Mouse (Mus musculus) layer of hippocampus, adult 11-12 months (tissue): ENCODE measurements around the gene Cpm.

Experiments
- DNase-seq: peaks from one replicate; pipeline ENCODE4 v3.0.0; 2022; ENCODE audit warnings: low spot score

The Cpm gene

GRCm38 (mm10) chr10:117676036-117676643 is 46.8 kb downstream of the Cpm start:
- no peak for DNase-seq

- peak; percentile 56 for DNase-seq
Measured at GRCm38 (mm10) chr10:117676644-117677313, 47.5 kb downstream of the Cpm start.

- no peak for DNase-seq
Measured at GRCm38 (mm10) chr10:117677494-117678236, 48.4 kb downstream of the Cpm start.

- DNase-seq: no peak
Measured at GRCm38 (mm10) chr10:117678357-117678756, 49.1 kb downstream of the Cpm start.

- DNase-seq: no peak
Measured at GRCm38 (mm10) chr10:117679029-117679686, 49.9 kb downstream of the Cpm start.

DNA sequence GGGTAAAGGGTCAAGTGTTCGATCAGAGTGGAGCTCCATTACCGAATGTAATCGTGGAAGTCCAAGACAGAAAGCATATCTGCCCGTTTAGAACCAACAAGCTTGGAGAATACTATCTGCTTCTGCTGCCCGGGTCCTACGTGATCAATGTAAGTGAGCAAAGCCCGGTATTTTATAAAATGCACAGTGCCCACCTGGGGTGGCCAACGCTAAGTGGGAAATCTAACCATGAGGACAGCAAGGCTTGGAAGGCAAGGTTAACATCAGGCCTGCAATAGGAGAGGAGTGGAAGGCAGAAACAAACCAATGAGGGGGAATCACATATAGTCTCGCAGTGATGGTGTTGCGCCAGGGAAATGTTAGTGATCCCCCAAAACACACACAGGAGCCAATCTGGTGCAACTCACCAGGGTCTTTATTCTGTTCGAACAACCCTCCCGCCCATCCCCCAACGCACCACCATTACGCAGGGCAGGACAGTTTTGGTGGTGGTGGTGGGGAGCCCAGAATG is 50.7 kb downstream of the Cpm start:
- DNase-seq: no peak

- no peak for DNase-seq
Measured at GRCm38 (mm10) chr10:117680868-117681513, 51.7 kb downstream of the Cpm start.

DNA sequence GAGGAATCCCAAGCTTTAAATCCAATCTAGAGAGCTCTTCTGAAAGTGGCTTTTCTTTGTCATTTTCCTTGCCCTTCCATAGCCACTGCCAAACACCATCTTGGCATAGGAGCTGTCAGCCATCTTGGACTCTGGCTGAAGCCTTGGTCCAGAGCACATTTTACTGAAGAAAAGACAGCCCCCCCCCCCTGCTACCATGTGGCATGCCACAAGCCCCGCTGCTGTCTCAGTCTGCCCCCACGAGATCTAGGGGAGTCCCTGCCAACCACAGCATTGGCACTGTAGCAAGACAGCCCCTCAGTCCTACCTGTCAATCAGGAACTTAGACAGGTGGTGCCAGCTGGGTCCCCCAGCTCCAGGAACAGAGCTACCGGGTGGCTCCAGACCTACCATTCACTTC is 52.2 kb downstream of the Cpm start:
- no peak for DNase-seq

DNA sequence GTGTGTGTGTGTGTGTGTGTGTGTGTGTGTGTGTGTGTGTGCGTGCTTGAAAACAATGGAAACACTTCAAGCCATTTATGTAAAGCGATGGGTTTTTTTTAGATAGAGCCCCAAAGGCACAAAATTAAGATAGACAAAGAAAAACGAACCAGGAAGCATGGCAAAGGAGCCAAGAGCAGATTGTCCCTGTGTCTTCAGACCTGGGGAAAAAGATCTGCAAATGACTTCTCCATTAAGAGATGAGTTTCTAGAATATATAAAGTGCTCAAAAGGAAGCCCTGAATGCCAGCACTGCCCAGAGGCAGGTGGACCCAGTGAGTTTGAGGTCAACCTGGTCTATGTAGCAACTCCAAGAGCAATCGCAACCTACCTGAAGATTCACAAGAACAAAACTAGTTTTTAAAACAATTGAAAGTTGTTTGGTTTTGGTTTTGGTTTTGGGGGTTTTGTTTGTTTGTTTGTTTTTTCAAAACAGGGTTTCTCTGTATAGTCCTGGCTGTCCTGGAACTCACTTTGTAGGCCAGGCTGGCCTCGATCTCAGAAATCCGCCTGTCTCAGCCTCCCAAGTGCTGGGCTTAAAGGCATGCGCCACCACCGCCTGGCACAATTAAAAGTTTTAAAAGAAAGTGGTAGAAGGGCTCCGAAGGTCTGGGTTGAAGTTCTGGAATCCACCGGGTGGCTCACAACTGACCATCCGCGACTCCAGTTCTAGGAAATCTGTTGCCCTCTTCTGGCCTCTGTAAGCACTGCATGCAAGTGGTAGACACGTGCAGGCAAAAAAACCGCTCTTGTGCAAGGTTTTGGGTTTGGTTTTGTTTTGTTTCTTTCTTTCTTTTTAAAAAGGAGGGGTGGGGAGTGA is 52.9 kb downstream of the Cpm start:
- DNase-seq: no peak

DNA sequence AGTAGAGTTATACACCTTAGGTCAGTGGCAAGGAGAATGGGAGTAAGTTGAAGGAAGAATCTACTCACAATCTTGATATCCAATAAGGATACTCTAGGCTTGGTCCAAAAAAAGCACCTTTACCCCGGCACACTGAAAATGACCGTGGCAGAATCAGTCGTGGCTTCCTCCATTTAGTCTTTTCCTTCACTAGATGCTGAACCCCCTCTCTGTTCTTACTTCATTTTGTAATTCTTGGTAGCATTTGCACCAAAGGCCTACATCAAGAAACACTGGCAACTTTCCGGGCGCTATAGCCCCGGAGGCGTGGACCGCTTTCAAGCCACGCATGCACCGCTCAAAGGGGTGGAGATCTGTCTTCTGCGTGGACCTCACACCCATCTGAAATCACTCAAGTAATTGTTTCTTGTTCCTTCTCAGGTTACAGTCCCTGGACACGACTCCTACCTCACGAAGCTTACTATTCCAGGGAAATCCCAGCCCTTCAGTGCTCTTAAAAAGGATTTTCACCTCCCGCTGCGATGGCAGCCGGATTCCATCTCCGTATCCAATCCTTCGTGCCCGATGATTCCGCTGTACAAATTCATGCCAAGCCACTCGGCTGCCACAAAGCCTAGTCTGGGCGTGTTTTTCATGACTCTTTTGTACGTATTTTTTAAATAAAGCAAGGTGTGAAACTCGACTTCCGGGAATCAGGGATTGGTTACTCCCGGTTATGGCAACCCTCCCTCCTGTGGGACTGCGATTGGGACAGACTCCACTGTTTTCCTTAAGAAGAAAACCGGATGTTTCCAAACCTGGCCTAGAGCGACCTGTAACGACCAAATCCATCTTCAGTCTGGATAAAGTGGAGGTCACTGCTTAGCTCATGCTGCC is 53.8 kb downstream of the Cpm start:
- no peak for DNase-seq

GRCm38 (mm10) chr10:117683734-117684037 is 54.4 kb downstream of the Cpm start:
- no peak for DNase-seq

DNA sequence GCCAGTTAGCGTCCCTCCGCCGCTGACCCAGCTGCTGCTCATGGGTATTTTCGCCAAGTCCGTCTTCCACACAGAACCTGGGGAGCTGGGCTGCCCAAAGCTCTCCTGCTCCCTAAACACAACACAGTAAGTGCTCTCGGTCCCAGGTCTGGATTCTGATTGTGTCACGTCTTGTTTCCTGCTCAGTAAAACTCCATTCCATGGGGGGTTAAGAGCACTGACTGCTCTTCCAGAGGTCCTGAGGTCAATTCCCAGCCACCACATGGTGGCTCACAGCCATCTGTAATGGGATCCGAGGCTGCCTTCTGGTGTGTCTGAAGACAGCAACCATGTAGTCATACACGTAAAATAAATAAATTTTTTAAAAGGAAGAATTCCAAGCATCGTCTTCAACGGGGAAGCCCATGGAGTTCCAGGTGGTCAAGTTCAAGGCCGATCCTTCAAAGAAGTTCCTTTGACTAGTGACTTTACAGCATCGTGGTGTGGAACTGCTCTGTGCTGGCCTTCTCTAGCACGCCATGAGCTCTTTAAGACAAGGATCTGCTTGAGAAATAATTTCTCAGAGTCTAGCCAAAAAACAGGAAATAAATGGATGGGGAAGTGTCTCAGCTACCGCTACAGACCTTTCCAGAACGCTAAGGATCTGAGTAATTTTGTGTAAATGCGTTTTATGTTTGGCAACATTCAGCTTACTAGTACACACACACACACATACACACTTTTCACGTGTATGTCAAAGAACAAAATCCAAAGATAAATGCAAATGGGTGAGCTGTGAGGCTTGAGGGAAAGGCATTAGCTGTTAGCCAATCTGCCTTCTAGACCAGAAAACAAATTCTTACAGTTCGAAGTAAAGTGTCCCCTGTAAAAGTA is 55.2 kb downstream of the Cpm start:
- no peak for DNase-seq

GRCm38 (mm10) chr10:117685171-117685848 is 56.0 kb downstream of the Cpm start:
- no peak for DNase-seq

DNA sequence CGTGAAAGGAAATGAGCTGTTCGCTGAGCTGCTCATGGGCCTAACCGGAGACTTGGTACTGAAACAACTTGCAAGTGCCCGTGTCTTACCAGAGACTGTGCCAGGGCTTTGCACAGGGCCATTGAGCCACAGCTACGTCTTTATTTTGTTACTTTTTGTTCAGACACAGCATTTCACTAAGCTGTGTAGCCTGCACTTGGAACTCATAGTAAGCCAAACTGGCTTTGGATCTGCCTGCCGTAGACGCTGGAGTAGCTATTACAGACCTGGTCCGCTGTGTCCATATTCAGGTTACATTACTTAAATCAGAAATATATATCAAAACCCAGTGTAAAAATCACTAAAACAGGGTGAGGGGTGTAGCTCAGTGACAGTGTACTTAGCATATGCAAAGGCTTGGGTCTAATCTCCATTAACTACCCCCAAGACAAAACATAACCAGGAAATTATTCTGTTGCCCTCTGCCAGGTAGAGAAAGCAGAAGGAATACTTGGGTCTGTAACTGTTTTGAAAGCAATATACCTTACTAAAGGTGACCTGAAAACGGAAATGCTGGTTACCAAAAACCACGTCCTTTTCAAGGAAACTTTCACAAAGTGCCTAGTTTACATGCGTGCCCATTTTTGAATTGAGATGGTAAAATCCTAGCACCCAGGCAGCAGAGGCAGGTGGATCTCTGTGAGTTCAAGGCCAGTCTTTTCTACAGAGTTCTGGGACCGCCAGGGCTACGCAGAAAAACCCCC is 56.7 kb downstream of the Cpm start:
- DNase-seq: no peak

- no peak for DNase-seq
Measured at GRCm38 (mm10) chr10:117687018-117687417, 57.7 kb downstream of the Cpm start.

GRCm38 (mm10) chr10:117687577-117687976 is 58.3 kb downstream of the Cpm start:
- no peak for DNase-seq

DNA sequence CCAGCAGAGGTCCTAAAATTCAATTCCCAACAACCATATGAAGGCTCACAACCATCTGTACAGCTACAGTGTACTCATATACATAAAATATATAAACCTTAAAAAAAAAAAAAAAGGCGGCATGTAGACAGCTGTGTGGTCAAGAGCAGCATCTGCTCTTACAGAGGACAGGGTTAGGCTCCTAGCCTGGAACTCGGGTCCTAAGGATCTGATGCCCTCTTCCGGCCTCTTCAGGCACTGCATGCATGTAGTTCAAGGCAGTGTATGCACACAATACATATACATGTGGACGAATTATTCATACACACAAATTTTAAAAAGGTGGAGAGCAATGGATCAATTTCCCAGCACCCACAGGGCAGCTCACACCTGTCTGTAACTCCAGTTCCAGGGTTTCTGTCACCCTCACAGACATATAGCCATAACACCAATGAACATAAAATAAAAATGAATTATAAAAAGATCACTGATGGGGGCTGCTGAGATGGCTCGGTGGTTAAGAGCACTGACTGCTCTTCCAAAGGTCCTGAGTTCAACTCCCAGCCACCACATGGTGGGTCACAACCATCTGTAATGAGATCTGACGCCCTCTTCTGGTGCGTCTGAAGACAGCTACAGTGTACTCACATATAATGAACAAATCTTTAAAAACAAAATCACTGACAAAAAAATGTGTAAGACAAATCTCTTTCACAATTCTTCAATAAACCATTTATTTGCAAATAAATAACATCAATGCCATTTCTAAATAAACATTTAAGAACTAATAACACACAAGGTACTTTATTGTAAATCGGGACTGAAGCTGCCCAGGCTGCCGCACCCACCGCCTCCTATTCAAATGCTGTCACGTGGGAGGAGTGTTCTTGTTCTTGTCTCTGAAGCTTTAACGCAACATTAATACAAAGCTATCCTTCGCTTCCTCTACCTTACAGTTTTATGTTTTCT is 59.2 kb downstream of the Cpm start:
- no peak for DNase-seq
